In genomic region chr2:77065294-77065693, GRCm38 (mm10) we compare ENCODE assay signal across 11 mouse cellular contexts.
DNase-seq lines count a peak whose midpoint lies in the region; ATAC-seq lines count a peak whose summit lies in the region.
"Had no signal": no experiment of that assay in that cellular context is flagged by ENCODE, and none has a peak within 500 bp of the region (broad histone marks: within the 10 kb centered on the region; RNA-seq: fewer than 3 reads in every experiment).

No protein-coding gene starts in this region.

- intact Hi-C loops in heart, postnatal 14 days (cut with DNase I), result loop anchor here (10.0 kb wide), 1 partner anchor 140 kb away; no protein-coding TSS in a partner anchor
- intact Hi-C loops in heart, postnatal 25 days (cut with DNase I), result loop anchor here (10.0 kb wide), 1 partner anchor 140 kb away; no protein-coding TSS in a partner anchor

- peak; percentile 77 for ATAC-seq in hindbrain, embryonic 14.5 days (ENCODE audit: low FRiP score)
- peak; percentile 82 for ATAC-seq in midbrain, embryonic 12.5 days (ENCODE audit: low FRiP score, low read depth)

- H3K4me2 ChIP-seq in hindbrain, embryonic 14.5 days (replicated peaks), result no peak overlapping the region
- no peak overlapping the region for H3K4me2 ChIP-seq in midbrain, embryonic 12.5 days (replicated peaks)
- H3K4me2 ChIP-seq: heart, embryonic 12.5 days; stomach, embryonic 15.5 days had no signal

- no peak overlapping the region for H3K4me3 ChIP-seq in hindbrain, embryonic 14.5 days (replicated peaks; ENCODE audit: low read length)
- no peak overlapping the region for H3K4me3 ChIP-seq in midbrain, embryonic 12.5 days
- H3K4me3 ChIP-seq: heart, embryonic 12.5 days; stomach, embryonic 15.5 days had no signal

- WGBS in hindbrain, embryonic 14.5 days, result 23% methylated on average over 6 of the region's 6 CpGs
- WGBS in midbrain, embryonic 12.5 days, result 15% methylated on average over 6 of the region's 6 CpGs

- no peaks in the 10 kb centered on the region for H3K9me3 ChIP-seq in hindbrain, embryonic 14.5 days (ENCODE audit: control insufficient read depth, low read length)
- no peaks in the 10 kb centered on the region for H3K9me3 ChIP-seq in midbrain, embryonic 12.5 days
- H3K9me3 ChIP-seq: heart, embryonic 12.5 days; stomach, embryonic 15.5 days had no signal

- DNase-seq in heart, adult 11 months, result peak; percentile 90
- DNase-seq in heart, postnatal 14 days, result no peak
- DNase-seq in embryo, embryonic 10.5 days (ENCODE audit: low spot score), result peak; percentile 63
- peak; percentile 59 for DNase-seq in hindbrain, embryonic 14.5 days (ENCODE audit: low spot score)
- DNase-seq in urinary bladder, adult 2 months (ENCODE audit: low spot score), result no peak
- DNase-seq in heart, postnatal 25 days (ENCODE audit: low spot score), result no peak
- no peak for DNase-seq in cerebellum, adult 9-10 months
- DNase-seq: kidney, postnatal 10 days had no signal

- H3K27ac ChIP-seq in hindbrain, embryonic 14.5 days, result peak overlapping the region; percentile 47; the same call in 1 of the 2 replicates
- H3K27ac ChIP-seq in midbrain, embryonic 12.5 days (replicated peaks), result peak overlapping the region; percentile 66; the same call in 1 of the 2 replicates
- H3K27ac ChIP-seq: stomach, embryonic 15.5 days had no signal

- no peaks in the 10 kb centered on the region for H3K27me3 ChIP-seq in hindbrain, embryonic 14.5 days (ENCODE audit: control insufficient read depth, insufficient read depth, low read length)
- H3K27me3 ChIP-seq in midbrain, embryonic 12.5 days, result no peaks in the 10 kb centered on the region
- H3K27me3 ChIP-seq: heart, embryonic 12.5 days; stomach, embryonic 15.5 days had no signal

- no peaks in the 10 kb centered on the region for H3K36me3 ChIP-seq in hindbrain, embryonic 14.5 days (replicated peaks; ENCODE audit: control insufficient read depth, insufficient read depth)
- no peaks in the 10 kb centered on the region for H3K36me3 ChIP-seq in midbrain, embryonic 12.5 days
- H3K36me3 ChIP-seq: stomach, embryonic 15.5 days had no signal

- no peak overlapping the region for H3K9ac ChIP-seq in hindbrain, embryonic 14.5 days
- no peak overlapping the region for H3K9ac ChIP-seq in midbrain, embryonic 12.5 days (replicated peaks)
- H3K9ac ChIP-seq: heart, embryonic 12.5 days; stomach, embryonic 15.5 days had no signal

- H3K4me1 ChIP-seq in hindbrain, embryonic 14.5 days (replicated peaks; ENCODE audit: control insufficient read depth, insufficient read depth, low read length), result no peaks in the 10 kb centered on the region
- peaks cover 13% of the 10 kb centered on the region for H3K4me1 ChIP-seq in midbrain, embryonic 12.5 days
- H3K4me1 ChIP-seq: stomach, embryonic 15.5 days had no signal

Comparison
In these comparisons a context has a peak if more than half of its experiments do, and no peak if none do; other contexts are left out.
1. DNase-seq: peak in heart, adult 11 months (single experiment), embryo, embryonic 10.5 days (single experiment) and hindbrain, embryonic 14.5 days (single experiment); none in heart, postnatal 14 days (0 of 2), urinary bladder, adult 2 months (single experiment), heart, postnatal 25 days (single experiment) and cerebellum, adult 9-10 months (single experiment).